Mouse (Mus musculus): ENCODE results near the gene Art5.
A peak's percentile ranks its signal among the peaks of the same experiment; 100 is the strongest.
"Not testable (repeated sequence)": the region's sequence is repeated elsewhere in the genome, so short reads cannot be mapped to it uniquely, and the experiment has no call there.

Gene Art5

DNA sequence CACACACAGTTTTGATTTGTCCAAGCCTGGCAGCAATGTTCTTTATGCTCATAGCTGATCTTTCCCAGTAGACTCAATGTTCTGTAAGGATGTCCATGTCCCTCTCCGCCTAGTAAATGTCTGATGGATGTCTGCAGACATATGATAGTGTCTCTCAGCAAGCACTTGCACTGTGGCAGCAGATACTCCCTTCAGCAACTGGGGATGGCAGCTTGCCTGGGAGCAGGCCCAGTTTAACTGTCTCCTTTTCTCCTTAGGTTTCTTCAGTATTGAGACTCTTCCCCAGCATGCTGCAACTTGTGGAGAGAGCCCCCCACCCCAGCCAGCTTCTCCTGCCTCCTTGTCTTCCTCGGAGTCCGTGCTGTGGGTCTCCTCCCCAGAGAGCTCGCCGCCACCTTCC, 27.5 kb downstream of the Art5 start:
- DNase-seq (ENCODE audit: low spot score in 2 of 2), result no peak

DNA sequence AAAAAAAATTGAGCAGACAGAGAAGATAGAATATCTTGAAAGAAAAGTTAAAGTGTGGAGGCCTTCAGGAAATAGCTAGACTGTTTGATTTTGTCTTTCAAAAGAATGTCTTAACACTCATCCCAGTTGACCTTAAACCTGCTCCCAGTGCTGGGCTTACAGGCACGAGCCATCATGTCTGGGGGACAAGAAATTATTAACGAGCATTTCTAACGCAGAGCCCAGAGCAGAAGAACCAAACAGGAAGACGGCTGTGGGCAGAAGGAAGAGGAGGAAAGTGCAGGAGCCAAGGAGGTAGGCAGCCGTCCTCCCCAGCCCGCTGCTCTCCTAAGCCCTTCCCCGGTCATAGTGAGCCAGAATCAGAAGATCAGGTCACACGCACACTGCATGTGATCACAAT, 29.0 kb downstream of the Art5 start:
- no peak for DNase-seq (ENCODE audit: low spot score in 2 of 2)

DNA sequence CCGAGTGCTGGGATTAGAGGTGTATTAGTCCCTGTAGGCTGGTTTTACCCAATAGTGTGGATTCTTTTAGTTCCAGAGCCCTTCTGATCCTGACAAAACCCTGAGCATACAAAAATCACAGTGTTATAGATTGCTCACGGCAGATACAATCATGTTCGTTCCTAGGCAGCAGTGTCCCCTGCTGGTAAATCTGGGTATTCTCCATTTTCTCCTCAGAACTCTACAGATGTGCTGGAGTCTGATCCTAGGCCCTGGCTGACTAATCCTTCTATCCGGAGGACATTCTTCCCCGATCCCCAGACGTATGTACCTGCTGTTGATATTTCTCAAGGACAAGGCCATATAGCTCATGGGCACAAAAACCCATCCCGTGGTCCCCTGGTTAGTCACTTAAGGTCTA, 30.8 kb downstream of the Art5 start:
- DNase-seq (ENCODE audit: low spot score in 2 of 2), result peak in 1 of 2 experiments; percentile 55

DNA sequence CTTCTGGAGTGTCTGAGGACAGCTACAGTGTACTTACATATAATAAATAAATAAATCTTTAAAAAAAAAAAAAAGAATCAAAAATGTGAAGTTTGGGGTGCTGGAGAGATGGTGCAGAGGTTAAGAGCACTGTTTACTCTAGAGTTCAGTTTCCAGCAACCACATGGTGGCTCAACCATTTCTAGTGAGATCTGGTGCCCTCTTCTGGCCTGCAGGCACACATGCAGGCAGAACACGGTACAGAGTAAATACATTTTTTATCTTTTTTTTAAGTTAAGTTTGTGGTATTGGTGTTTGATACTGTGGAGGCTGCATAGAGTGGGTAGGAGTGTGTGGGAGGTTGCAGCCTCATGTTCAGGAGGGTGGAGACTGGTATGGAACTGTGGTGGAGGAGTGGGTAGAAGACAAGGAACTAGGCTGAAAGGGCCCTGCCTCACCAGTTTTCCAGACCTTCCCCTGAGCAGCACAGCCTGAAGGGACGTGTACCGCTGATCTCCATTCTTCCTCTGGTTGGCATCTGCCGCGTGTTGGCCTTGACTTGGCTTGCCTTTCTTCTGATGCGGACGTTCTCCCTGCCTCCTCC, 32.5 kb downstream of the Art5 start:
- no peak for DNase-seq (ENCODE audit: low spot score in 2 of 2)

DNA sequence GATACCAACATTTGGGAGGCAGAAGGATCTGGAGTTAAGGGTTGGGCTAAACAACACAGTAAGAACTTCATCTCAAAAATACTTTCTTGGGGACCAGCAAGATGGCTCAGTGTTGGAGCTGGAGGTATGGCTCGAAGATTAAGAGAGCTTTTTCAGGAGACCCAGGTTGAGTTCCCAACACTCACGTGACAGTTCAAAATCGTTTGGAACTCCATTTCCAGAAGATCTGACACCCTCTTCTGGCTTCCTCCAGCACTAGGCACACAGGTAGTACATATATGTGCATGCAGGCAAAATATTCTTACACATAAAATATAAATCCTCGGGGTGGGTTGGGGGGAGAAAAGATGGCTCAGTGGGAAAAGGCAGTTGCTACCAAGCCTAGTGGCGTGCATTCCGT, 42.9 kb downstream of the Art5 start:
- no peak for DNase-seq (ENCODE audit: low spot score in 2 of 2)

DNA sequence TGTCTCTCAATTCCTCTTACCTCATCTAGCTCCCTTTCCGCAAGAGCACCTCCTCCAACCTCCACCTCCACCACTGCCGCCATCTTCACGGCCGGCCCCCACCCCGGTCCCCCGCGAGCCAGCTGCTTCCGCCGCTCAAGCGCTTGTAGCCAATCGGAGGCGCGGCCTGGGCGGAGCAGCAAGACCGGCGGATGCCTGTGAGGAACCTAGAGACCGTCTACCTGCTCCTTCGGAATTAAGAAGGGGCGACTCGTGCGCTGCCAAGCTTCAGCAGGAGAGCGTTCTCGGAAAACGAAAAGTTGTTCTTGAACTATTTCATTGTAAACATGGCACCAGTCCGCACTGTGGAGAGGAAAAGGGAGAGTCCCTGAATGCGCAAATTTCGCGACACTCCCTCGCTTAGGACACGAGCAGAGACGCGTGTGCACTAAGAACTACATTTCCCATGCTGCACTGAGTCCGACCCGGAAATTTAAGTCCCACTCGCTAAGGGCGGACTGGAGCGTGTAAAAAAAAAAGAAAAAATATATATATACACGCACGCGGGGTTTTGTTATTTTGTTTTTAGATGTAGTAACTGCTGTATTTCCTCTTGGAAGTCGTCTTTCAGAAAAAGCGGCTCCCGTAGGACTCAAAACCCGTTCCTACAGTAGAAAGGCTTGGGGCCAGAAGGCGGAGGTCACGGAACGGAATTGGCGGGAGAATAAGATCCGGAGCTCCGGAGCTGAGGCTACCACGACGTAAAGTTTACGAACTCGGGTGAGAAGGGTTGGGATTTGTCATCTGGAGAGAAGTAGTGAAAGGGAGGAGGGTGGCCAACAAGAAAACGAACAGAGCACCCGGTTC, 44.0 kb downstream of the Art5 start, which contains the start of the genes Rnf121, Xndc1 and Xntrpc:
Rnf121 (minus strand) TSS at position 424 of the 846 bp plus-strand sequence.
Xndc1 (plus strand) TSS at position 466 of the 846 bp plus-strand sequence.
Xntrpc (plus strand) TSS at position 668 of the 846 bp plus-strand sequence.
- DNase-seq (ENCODE audit: low spot score in 2 of 2), result peak; percentile 96

DNA sequence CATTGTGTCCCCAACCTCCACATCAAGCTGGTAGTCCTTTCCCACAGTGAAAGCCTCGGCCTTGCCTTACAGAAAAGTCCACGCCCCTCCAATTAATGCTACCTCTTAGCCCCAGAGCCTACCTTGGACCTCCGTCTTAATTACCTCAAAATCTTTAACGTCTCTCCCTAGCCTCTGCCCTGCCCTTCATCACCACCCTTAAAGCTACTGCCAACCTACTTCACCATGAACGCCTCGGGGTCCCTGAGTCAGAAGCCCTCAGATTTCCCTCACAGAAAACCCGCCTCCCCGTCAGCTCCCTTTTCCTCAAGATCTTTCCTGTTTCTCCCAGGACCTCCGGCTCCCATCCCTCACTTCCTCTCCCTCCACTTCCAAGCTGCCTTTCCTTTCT, 44.6 kb downstream of the Art5 start:
- peak in 1 of 2 experiments; percentile 36 for DNase-seq (ENCODE audit: low spot score in 2 of 2)

DNA sequence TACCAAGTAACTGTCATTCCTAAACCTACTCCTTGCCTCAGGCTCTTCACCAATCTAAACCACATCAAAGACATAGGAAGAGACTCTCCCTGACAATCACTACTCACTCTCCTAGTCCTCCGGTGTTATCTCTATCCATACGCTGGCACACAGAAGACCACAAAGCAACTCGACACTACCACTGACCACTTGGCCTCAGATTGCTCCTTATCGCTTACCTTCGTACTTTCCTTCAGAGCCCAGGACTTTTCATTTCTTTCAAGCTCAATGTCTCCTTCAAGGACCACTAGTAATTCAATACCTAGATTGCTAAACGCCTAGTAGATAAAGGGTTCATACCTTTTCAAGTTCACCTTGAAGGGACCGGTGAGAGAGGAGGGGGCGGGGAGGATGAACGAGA, 45.4 kb downstream of the Art5 start:
- no peak for DNase-seq (ENCODE audit: low spot score in 2 of 2)

DNA sequence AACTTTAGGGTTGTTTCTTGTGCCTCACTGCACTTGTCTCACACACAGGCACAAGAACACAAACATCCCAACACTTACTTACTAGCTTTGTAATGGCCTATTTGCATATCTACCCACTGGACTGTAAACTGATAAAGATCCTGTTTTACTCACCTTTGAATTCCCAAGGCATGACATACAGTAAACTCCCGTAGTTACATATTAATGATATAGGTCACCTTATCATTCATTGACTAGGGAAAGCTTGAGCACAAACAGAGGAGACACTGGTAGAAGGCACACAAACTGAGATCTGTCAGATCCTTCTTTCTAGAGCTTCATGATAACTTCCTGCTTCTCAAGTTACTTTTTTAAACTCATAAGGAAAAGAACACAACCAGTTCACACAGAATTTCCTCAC, 47.1 kb downstream of the Art5 start:
- DNase-seq (ENCODE audit: low spot score in 2 of 2), result no peak

DNA sequence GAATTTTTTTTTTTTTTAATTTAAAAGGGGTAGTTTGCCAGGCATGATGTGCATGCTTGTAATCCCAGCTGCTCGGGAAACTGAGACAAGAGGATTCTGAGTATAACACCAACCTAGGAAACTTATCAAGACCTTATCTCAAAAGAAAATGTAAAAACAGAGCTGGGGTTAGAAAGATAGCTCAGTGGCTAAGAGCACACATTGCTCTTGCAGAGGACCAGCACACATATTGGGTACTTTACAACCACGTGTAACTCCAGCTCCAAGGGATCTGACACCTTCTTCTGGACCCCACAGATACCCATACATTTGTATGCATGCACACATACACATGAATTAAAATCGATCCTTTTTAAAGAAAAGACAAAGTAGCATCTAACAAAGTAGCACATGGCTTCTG, 47.9 kb downstream of the Art5 start:
- DNase-seq (ENCODE audit: low spot score in 2 of 2), result no peak

DNA sequence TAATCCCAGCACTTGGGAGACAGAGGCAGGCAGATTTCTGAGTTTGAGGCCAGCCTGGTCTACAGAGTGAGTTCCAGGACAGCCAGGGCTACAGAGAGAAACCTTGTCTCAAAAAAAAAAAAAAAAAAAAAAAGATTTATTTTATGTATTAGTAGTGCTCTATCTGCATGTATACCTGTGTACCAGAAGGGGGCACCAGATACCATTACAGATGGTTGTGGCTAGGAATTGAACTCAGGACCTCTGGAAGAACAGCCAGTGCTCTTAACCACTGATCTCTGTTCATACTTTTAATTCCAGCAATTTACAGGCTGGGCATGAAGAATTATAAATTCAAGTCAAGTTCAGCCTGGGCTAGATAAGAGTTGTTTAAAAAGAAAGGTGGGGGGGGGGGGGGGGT, 60.8 kb downstream of the Art5 start:
- DNase-seq (ENCODE audit: low spot score in 2 of 2), result not testable (repeated sequence)

Measured in right cerebral cortex, postnatal 10 days (tissue).